Mouse (Mus musculus) lung, postnatal 36 days (tissue): ENCODE measurements around the gene Ccdc124.

ENCODE experiments used
- DNase-seq: peaks from one replicate; pipeline ENCODE4 v3.0.0; 2022; ENCODE audit warnings: mixed read lengths

Gene Ccdc124

DNA sequence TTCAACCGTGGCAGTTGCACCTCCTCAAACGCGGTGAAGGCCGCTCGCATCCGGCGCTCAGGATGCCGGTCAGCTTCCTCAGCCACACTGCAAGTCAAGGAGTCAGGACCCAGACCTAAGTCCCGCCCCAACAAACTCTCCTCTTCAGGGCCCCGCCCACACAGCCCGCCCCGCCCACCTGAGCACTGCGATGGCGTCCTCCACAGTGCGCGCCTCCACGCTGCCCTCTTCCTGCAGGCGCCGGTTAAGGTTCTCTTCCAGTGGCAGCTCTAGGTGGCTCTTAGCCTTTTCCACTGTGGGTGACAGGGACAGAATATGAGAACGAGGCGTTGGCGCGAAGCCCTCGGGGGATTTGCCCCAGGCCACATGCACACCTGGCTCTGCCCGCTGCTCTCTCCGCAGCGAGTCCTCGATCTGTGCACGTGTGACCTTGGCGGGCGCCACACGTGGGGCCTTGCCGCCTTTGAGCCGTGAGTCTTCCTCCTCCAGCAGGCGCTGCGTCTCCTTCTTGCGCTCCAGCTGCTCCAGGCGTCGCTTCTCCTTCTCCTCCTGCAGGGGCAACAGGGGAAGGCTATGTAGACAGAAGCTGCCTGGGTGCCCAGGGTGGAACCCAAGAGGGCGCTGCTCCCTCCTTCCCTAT lies 5.1 kb downstream of the Ccdc124 start:
- DNase-seq = peak; percentile 75

DNA sequence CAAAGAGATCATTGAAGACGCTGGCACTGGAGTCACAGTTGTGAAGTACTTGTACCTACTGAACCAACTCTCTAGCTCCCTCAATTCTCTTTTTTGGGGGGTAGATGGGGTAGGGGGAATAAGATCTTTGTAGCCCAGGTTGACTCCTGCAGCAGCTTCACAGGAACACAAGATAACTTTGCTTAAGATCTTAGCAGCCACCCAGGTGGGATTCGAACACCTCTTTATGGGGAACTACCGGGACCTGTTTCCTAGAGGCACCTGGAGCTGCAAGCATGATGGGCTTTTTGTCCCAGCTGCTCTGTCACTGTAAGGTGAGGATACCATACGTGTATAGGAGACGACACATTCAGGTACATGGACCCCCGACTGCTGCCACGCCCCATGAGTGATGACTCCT lies 7.2 kb downstream of the Ccdc124 start:
- no peak for DNase-seq

DNA sequence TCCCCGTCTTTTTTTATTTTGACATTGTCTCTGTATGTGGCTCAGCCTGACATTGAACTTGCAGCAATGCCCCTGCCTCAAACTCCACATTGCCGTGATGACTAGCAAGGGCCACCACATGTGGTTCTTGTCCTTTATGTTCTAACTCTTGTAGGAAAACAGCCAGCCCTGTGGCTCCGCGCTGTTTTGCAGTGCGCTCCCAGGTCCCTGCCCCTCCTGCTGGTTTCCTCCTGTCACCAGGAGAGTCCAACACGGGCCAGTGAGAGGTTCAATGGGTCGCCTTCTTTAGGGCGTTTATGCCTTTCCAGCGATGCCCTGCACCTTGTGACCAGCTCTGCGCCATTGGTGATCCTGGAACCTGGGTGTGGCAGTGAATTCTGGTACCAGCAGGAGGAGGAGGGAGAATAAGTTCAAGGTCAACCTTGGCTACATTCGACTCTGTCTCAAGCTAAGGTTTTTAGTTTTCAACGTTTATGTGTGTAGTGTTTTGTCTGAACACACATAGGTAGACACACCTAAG lies 7.7 kb downstream of the Ccdc124 start:
- no peak for DNase-seq

DNA sequence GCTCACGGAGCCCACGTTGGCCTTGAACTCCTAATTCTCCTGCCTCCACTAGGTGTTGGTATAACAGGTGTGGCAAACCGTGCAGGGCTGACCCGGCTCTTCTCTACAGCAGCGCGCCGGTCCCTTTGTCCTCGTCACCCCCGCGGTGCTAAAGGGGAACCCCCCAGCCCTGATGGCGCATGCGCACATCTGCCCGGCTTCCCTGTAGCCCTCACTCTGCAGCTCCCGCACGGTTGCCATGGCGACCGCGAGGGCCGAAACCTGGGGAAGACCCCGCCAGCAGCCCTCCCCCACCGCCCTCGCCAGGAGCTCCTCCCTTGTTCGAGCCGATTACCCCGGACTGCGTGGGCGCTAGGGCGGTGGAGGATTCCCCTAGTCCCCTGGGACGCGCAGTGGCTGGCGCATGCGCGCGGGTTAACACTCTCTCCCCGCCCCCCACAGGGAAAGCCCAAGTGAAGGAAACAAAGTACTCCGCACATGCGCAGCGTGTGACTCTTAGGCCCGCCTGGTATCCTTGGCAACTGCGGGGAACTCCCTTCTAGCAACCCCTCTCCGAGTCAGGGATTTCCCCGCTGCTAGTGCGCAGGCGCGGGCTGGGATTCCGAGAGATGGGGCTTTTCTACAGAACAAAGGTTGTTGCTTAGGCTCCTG lies 8.3 kb downstream of the Ccdc124 start:
- peak; percentile 100 for DNase-seq

DNA sequence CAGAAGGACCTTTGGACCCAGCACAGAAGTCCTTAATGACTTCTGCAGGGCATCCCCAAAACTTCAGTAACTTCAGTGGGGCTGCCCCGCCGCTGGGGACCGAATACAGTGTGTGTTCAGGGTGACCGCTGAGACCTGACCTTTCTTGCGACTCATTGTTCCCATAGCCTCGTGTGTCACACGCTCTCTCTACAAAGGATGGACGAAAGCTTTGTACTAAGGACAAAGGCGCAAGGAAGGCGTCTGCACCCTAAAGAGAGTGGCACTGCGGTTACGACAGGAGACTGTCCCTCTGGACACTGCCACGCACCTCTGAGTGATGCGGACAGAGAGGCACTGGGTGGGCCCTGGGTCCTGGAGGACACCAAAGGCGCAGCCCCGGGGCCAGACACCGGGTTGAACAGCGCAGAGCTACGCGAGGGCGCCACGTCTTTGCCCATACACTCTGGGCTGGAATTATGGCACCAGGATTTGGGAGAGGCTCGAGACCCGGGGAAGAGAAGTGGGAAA lies 9.0 kb downstream of the Ccdc124 start:
- DNase-seq = no peak

DNA sequence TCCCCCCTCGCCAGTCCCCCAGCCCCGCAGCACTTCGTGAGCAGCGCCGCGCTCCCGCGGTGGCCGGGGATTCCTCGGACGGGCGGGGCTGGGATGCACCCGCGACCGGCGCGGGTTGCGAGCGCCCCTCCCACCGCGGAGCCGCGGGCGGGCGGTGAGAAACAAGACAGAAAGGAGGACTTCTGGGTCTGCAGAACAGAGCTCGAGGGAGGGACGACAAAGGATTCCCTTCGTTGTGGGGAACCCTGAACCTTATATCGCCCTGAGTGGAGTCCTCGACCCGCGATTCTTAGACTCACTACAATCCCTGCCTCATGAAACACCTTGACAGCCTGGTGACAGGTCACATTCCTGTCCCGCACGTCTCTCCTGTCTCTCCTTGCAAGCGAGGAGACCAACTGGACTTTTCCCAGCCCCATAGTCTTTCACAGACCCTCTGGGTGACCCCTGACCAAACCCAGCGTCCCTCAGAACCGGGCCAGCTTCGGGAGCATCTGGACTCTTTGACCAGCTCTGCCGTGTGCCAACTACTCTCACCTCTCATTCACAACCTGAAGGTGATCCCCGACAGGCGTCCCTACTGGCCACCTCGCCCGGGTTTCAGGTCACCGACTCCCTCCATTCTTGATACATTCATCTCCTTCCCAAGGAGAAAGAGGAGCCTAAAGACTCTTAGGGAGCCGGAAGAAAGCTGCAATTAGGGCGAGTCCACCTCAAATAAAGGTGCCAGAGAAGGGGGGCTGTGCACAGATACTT lies 9.6 kb downstream of the Ccdc124 start:
- DNase-seq = no peak

DNA sequence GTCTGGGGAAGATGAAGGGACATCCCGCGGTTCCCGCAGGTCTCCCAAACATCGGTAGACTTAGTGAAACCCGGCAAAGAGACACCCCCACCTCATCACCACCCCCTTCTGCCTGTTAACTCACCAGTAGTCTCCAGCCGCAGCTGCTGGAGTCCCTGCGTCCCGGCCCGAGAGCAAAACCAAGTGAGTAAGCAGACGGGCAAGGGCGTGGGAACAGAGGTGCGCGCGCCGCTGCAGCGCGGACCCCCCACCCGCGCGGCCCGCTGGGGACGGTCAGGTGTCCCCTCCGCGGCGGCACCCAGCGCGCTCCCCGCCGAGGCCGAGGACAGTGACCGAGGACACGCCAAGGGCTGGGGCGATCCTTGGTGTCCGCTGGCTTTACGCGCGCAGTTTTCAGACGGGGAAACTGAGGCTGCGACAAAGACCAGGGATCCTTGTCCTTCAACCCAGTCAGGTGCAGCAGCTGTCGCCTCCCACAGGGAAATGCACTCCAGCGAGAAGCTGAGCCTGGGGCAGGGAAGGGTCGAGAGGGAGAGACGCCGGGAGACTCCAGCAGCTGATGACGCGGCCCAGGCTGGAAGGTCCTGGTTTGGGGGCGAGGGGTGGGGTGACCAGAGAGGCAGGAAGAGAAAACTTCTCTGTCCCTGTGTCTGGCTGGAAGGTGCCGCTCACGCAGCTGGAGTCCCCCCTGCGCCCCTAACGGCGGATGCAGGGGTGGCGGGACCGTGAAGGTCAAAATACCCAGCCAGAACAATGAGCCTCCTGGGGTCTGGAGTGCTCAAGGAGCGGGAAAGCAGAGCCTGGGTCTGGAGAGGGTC lies 10.7 kb downstream of the Ccdc124 start, which contains the start of gene Kcnn1:
TSS of gene Kcnn1 (minus strand) at position 435 of the 818 bp plus-strand sequence.
- no peak for DNase-seq

DNA sequence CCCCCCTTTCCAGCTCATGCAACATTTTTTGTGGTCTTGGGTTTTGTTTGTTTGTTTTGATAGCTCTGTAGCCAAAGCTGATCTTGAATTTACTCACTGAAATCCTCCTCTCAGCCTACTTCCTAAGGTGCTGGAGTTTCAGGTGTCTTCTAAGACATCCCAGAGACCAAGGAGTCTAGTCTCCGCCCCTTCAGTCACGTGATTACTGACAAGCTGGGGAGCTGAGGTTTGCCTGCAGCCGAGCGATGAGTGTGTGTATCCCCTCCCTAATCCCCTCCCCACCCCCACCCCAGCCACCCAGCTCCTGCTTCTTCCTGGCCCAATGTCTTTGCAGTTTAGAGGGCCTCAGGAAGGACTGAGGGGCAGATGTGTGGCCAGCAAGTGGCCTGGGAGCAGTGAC lies 16.2 kb downstream of the Ccdc124 start:
- DNase-seq = no peak

DNA sequence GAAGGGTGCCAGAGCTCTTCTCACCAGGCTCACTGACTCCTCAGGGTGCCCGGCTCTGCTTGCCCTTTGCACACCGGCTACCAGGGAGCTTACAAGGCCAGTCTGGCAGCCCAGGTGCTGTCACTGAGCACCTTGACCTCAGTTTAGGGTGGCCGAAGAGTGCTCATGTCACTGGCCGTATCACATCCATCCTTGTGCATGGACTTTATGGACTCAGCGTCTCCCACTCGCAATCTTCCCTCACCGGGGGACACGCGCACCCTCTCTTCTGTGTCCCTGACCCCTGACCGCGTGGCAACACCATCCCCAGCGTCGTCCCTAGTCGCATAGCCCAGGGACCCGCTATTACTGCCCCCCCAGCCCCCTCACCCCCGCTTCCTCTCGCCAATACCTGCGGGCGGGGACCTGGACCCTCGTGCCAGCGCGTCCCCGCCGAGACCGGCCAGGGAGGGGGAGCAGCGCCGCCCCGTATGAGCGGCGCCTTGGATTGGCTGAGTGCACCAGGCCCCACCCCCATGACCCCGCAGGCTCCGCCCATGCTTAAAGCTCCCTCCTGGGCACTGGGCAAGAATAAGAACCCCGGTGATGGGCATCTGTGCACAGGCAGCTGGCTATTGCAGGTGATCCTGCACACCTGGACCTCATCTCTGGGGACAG lies 17.1 kb downstream of the Ccdc124 start:
- DNase-seq = peak; percentile 79

DNA sequence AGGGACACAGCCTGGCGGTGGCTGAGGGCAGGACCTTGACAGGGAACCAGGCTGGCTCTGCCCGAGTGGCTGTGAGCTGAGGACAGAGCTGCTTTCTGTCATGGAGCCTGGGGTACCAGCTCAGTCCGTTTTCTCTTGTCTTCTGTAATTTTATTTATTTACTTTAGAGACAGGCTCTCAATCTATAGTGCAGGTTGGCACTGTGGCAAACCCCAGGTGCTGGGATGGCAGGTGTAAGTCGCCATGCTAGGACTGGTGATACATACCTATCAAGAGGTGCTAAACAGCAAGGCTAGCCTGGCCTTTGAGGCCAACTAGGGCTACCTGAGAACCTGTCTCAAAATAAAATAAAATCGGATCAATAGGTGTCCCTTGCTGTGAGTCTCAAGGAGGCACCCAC lies 17.7 kb downstream of the Ccdc124 start:
- no peak for DNase-seq

DNA sequence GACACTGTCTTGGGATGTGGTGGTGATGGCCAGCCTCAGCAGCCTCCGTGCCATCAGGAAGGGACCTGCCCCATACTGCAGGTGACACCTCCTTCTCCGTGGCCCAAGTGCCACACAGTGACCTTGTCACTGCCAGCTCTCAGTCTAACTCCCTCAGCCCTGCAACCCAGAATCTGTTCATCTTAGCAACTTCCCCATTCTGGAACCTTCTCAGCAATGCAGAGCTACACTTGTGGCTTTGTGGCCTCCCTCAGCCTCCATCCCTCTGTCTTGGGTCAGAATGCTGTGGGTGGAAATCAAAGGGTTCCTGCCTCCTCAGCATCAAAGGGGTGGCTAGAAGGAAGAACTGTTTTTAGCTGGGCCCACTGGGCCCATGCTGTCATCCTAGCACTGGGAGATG lies 19.9 kb downstream of the Ccdc124 start:
- peak; percentile 45 for DNase-seq

DNA sequence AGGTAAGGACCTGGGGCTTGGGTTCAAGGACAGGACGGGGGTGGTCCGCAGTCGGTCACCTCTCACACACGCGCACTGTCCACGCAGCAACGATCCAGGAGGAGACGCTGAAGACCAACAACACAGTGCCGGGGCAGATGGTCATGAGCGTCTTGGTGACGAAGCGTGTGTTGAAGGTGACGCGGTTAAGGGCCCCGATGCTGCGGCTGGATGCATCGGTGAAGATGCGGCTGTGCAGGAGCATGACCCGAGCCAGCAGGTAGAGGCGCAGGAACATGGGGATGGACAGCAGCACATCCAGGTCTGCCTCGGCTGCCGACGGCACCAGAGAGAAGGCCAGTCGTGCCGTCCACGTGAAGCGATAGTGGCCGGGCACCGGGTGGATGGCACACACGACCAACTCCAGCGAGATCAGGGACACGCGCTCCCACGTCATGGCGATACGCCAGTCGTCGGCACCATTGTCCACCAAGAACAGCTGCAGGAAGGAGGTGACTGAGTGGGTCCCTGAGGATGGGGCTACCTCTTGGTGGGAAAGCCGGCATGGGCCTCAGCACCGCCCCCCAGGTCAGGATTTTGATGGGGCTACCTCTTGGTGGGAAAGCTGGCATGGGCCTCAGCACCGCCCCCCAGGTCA lies 21.0 kb downstream of the Ccdc124 start:
- DNase-seq = no peak

DNA sequence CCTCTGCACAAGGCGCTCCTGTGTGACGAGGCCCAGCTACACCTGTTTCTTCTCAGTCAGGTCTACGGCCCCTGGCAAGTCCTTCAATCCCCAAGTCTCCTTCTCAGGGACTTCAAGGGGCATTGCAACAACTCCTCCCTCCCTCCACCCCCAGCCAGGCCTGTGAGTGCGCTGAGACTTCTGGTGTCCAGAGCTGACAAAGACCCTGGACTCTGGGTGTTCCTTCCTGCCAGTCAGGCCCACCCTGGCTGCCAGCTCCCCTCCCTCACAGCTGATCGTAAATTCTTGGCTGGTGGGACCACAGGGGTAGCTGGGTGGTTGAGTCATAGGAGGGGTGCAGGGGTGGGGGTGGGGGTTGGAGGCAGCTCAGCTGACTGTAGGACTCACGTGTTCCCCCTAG lies 21.9 kb downstream of the Ccdc124 start:
- DNase-seq = no peak

DNA sequence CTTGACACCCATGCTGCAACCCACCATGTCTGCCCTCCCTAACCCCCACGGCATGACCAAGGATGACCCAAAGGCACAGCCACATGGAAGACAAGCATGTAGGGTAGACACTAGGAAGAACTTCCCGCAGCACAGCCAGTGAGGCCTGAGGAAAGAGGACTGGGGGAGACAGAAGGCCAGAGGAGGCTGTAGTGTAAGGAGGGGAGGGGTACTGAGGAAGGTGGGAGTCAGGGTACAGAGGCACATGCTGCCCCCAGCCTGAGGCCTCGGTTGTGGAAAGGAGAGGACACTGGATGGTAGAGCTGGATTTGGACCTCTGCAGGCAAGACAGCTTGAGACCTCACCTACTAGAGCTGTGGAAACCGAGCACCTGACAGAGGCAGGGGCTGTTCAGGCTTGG lies 22.8 kb downstream of the Ccdc124 start:
- no peak for DNase-seq

DNA sequence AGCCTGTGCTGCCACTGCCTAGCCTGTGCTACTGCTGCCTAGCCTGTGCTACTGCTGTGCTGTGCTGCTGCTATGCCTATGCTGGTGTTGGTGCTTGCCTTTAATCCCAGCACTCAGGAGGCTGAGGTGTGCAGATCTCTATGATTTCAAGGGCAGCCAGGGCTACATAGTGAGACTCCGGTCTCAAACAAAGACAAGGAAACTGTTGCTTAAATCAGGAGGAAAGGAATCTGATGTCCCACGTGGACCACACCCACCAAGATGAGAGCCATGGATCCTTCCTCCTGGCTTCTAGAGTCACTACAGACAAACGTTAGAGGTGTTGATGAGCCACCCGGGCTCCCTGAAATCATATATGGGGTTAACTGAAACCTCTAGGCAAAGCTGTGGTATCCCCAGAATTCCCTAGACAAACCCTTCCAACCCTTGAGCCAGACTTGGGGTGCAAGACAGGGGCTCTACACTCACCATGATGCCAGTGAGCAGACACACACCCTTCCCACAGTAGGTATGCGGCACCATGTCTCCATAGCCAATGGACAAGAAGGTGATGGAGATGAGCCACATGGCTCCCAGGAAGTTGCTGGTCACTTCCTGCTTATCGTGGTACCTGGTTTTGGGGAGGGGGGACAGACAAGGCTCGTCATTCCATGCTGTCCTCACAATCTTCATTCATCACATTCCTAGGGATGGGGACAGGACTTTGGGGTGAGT lies 23.4 kb downstream of the Ccdc124 start:
- no peak for DNase-seq

DNA sequence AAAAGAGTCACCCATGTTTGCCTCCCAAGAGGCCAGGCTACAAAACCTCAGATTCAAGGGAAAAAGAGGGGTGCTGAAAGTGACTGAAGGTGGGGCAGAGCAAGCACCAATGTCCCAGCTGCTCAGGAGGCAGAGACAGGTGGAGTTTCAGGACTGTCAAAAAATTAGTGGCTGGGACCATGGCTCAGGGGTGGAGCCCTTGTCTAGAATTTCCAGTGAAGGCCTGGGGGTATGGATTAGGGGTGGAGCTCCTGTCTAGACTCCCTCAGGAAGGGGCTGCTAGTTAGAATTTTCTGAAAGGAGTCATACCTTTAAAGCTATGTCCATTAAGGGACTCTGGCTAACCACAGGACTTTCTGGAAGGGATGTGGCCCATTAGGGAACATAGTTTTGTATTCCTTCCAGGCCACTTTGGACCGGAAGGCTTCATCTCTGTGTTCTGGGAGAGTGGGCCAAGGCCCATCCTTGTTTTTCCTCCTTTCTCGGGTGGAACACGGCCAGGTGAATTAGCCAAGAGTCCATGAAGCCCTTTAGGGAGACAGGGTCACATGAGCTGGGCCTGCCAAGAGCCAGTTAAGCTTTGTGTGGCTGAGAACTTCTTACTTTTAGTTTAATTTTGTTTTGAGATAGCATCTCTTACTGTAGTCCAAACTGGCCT lies 24.3 kb downstream of the Ccdc124 start:
- DNase-seq = no peak

DNA sequence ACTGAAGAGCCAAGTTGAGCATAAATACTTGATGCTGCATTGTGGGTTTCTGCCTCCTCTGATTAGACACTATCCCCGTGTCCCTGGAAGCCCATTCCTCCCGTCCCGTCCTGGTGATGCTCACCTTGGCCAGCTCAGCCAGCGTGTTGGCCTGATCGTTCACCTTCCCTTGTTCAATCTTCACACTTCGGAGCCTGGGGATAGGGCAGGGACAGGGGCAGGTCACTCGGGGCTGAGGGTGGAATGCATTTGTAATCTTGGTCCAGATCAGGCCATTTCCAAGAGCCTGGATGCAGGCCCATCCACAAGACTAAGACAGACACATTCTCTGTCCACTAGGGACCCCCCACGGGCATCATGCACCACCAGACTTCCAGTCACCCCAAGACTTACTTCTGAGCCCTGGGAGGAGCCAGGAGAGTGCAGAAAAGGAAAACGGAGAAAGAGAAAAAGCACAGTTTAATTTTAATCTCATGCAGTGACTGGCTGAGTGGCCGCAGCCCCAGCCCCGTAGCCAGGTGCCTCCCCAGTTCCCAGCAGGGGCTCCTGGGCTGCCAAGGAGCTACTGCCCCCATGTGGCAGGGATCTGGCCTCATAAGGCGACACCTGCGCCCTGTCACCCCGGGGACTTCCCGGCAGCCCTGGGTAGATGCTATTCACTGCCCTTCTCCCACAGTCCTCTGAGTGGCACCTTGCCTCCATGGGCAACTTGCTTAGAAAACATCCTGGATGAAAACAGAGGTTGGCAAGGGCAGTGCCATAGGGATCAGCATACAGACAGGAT lies 27.2 kb downstream of the Ccdc124 start:
- no peak for DNase-seq

DNA sequence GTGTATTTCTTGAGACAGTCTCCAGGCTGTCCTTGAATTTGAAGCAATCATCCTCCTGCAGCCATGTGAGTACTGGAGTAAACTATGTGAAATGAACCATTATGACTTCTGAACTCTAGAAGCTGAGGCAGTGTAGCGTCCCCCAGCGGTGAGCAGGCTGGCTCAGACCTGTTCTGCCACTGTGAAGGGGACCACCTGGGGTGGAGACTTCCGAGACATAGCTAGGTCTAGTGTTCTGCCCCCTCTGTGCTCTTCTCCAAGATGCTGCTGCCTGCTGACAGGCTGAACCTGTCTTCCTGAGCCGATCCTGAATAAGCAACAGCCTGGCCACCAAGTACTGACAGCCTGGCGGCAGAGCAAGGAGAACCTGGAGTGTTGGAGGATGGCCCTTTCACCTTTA lies 28.6 kb downstream of the Ccdc124 start:
- DNase-seq = no peak

DNA sequence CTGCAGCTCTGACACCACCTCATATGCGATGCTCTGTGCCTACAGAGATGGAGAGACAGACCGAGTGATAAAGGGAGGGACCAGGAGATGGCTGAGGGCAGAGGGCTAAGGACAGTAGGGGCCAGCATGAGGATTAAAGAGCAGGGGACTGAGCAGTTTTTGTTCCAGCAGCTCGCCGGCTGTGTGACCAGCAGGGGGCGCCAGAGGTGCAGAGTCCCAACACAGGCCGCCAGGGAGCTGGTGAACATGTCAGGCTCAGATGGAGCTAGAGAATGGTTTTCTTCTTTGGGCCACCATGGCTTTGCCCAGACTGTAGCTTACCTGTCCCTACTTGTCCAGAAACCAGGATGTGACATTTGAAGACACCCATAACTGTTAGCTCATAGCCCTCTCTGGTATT lies 29.2 kb downstream of the Ccdc124 start:
- peak; percentile 95 for DNase-seq

DNA sequence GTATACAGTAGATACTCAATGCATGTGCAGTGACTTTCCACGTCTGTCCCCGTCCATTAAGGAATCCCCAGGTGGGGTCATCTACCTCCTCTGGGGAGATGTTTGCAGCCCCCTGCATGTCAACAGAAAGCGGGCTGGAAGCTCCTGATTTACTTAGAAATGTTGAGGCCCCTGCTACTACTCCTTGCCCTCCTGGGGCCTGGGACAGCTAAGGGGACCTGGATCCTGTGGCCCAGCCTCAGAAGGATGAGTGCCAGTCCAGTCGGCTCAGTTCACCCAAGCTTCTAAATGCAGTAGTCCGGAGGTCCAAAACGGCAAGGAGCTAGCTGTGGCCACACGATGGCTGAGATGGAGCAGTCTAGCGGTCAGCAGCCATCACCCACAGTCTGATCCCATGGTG lies 29.8 kb downstream of the Ccdc124 start:
- DNase-seq = no peak
